Mouse (Mus musculus) kidney, postnatal 25 days (tissue): ENCODE data around the gene Peli2.
A peak's percentile ranks its signal among the peaks of the same experiment; 100 is the strongest.

Source experiments
- DNase-seq, 2 experiments: peaks; one replicate each; pipeline ENCODE4 v3.0.0; 2021; ENCODE audit warnings: mixed read lengths in 2 of 2

Peli2 gene

GRCm38 (mm10) chr14:48196804-48197203, 76.2 kb downstream of the Peli2 start:
- DNase-seq = no peak

DNA sequence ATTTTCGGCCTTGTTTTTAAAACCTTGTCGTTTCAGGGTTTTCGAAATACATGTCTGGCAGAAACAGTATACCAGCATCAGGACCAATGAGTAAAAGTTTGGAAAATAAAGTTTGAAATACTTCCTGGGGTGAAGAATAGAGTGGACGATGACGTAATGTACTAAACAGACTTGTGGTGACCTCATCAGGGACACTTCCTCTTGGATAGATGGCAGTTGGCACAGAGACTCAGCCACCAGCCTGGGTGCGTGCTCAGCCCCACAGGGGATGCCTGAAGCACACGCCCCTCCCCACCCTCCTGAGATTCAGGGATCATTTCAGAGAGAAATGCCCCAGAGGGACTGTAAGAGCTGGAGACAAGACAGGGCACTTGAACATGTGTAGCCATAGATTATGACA, 76.7 kb downstream of the Peli2 start:
- no peak for DNase-seq

DNA sequence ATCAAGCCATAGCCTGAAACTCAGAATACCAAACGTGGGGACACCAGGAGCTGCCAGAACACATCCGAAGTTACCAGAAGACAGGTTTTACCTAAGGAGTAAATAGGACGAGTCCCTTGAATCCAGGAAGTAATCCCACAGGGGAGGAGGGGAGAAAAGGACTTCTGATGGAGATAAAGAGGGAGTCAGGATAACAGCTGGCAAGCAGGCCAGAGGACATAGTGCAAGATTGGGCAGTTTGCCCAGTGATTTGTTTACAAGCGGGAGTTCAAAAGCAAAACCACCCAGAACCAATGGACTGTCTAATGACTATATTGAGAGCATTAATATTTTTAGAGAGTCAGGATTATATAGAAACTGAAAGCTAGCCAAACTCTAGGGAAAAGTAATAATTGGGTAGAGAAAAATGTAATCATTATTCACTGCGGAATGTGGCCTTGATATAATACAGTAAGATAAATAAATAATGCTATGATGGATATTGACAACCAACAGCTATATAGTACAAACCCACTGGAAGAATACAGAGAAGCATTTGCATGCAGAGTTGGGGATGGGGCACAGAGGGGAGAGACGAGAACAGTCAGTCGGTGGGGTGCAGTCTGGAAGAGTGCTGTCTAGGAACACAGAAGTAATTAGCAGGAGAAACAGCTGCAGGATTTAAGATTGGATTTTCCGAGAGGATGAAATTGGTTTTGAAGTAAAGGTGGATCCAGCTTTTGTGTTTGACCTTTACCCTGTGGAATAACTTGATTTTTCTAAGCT, 77.7 kb downstream of the Peli2 start:
- peak; percentile 55 to 60 for DNase-seq

GRCm38 (mm10) chr14:48198957-48199356, 78.3 kb downstream of the Peli2 start:
- no peak for DNase-seq

GRCm38 (mm10) chr14:48199506-48199905, 78.9 kb downstream of the Peli2 start:
- no peak for DNase-seq

DNA sequence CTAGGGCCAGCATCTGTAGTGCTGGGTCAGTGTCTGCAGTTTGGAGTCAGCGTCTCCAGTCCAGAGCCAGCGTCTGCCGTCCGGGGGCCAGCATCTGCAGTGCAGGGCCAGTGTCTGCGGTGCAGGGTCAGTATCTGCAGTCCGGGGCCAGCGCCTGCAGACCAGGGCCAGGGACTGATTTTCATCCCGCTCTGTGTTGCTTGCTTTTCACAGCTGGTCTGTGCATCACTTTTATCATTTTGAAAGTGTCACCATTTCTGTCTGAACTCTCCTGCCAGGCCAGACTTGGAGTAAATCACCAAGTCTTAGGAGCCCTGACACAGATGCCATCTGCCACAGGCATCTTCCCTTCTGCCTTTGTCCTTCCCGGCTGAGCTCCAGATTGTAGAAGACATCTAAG, 79.7 kb downstream of the Peli2 start:
- no peak for DNase-seq

- no peak for DNase-seq
Observed at GRCm38 (mm10) chr14:48200788-48201187, 80.2 kb downstream of the Peli2 start.

DNA sequence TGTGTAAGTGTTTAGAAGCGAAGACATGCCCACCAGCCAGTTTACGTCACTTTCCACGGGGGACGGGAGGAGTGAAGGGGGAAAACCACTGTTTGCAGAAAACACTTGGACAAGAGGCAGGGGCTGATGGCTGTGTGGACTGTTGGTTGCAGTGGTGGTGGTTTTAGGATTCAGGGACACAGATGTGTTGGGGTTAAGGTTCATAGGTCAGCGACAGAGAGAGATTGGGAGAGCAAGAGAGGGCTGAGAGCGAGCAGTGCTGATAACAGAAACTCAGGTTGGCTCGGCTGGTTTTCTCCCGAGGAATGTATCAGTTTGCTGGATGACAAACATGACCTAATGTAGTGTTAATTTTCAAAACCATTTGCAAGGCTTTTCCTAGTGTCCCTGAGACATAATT, 80.8 kb downstream of the Peli2 start:
- DNase-seq = no peak

- no peak for DNase-seq
Observed at GRCm38 (mm10) chr14:48202096-48203036, 81.7 kb downstream of the Peli2 start.

GRCm38 (mm10) chr14:48205044-48205443, 84.4 kb downstream of the Peli2 start:
- no peak for DNase-seq

DNA sequence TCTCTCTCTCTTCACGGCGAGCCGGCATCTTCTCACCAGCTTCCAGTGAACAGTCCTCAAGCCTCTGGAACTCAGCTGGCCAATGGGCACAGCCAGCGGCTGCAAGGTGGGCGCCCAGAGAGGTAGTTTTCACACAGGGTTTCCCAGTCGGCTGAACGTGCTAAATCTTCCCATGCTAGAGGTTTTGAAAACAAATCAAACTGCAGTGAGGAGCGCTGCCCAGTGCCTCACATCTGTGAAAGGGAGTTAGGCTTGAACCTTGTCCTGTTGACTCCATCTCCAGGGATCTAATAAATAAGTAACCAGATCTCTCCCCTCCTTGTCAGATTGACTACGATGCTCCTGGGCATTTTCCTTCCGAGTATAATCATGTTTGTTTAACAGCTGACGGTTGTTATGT, 85.0 kb downstream of the Peli2 start:
- peak; percentile 51 to 69 for DNase-seq

- DNase-seq = peak in 1 of 2 experiments; percentile 57
Observed at GRCm38 (mm10) chr14:48207119-48207518, 86.5 kb downstream of the Peli2 start.

DNA sequence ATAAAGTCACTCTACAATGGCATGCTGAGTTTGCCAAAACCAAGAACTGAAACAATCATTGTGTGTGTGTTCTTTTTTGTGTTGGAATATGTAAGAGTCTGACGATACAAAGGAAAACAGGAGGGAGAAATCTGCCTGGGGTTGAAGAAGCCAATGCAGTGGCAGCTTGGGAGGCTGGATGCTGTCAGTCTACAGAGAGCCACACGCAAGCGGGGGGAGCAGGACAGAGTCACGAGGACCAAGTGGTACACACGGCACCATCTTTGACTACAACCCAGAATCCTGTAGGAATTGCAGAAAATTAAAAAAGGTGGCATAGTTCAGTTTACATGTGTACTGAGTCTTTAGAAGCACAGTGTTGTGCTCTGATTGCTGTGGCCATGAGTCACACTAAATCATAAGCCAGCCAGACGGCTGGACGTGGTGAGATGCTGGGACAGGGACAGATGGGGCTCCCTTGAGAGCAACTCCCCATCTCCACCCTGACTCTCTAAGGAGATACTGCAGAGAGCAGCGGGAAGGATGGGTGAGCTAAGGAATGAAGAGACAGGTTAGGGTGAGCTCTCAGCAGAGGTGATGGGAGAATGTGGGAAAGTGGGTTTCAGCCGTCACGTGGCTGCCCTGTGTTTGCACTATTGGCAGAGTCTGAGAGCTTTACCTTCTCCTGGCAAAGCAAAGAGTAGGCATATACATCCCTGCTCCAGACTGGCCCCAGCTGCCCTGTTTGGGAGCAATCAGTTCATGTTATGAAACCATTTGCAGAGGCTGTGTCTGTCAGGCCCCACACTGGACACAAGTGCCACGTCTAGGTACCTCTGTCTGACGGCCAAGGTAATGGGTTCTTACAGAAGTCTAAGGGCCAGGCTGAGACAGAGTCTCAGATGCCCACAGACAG, 87.4 kb downstream of the Peli2 start:
- DNase-seq = no peak

DNA sequence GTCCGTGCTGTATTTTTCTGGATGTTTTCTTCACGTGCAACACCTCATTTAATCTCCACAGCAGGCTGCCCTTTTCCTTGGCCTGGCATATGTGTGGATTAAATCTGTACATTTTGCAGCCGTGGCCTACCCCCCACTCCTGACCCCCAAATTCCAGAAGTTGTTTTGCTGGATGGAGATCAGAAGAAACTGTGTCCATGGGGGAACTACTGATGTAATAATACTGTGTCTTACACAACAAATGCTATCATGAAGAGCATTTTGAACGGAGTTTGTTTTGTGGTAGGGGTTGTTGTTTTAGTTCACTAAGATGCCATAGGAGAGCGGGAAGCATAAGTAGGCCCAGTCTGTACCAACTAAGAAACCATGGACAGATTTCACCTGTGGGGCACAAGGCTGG, 88.8 kb downstream of the Peli2 start:
- no peak for DNase-seq

DNA sequence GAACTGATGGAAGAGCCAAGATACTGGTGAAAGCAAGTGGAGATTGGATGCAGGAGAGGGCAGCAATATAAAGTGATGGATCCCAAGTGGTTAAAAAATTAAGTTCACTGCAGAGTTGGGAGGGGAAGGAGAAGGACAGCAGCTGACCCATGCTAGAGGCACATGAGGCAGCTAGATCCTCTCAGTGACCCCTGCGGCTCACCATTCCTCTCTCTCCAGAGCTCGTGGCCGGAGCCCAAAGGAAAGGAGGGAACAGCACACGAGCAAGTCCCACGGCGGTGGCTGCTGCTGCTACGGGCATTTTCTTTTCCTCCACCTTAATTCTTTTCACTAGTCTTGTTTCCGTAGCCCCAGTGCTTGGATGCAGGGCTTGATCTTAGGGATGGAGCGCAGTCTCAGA, 89.5 kb downstream of the Peli2 start:
- DNase-seq = peak in 1 of 2 experiments; percentile 58

GRCm38 (mm10) chr14:48211526-48211925, 90.9 kb downstream of the Peli2 start:
- no peak for DNase-seq

- no peak for DNase-seq
Observed at GRCm38 (mm10) chr14:48212839-48213238, 92.2 kb downstream of the Peli2 start.

DNA sequence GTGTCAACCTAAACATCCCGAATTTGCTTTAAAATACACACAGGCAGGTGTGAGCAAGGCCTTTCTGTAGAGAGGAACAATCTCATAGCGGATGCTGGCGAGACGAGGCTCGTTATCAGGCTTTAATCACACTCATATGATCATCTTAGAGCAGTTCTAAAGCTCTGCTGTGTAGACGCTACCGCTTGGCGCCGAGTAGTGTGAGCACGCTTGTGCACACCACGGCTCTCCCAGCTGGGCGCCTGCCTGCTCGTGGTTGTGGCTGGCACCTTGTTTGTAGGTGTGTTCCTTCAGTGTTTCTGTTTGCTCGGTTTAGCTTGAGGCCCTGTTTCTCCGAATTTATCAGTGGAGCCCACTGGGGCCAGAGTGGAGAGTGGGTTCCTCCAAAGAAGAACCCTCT, 93.0 kb downstream of the Peli2 start:
- DNase-seq = no peak

GRCm38 (mm10) chr14:48222051-48222450, 101.4 kb downstream of the Peli2 start:
- no peak for DNase-seq

GRCm38 (mm10) chr14:48222684-48223083, 102.1 kb downstream of the Peli2 start:
- no peak for DNase-seq

DNA sequence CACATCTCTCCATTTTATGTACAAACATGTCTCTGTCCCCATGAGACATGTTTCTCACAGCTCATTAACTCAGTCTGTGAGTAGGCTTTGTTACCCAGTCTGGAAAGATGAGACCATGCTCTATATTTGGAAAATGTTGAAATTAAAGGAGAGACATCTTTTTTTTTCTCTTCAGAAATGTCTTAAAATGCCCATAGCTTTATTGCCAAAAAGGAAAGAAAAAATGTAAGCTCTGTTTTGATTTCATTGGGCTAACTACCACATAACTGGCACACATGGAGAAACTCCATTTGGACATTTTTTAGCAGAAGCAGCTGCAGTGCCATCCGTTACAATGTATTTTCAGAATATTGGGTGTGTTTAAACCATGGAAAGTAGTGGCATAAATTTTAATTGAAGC, 103.6 kb downstream of the Peli2 start:
- no peak for DNase-seq

DNA sequence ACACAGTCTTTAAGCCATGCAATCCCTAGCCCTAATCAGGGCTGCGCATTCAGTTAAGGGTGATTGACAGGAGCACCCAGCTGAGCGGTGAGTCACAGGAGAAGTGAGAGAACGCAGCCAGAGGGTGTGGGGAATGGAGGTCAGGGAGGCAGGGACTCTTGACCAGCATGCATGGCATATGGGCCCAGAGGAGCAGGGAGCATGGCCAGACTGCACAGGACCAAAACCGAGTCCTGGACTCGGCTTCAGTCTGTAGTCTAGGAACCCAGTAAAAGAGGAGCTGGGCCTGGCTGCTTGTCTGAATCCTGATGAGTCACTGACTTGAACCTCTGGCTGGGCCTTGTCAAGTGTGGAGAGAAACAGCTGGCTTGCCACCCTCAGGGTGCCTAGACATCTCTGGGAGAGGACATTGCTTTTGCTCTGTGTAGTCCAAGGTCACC, 104.3 kb downstream of the Peli2 start:
- peak in 1 of 2 experiments; percentile 52 for DNase-seq
